Mouse (Mus musculus): ENCODE measurements at regions not wholly inside any gene's neighbourhood (a gene's known extent, or its start where the extent isn't known, plus 50 kb on each side); places are given as distances from the start of the nearest gene placed in this dataset.

DNA sequence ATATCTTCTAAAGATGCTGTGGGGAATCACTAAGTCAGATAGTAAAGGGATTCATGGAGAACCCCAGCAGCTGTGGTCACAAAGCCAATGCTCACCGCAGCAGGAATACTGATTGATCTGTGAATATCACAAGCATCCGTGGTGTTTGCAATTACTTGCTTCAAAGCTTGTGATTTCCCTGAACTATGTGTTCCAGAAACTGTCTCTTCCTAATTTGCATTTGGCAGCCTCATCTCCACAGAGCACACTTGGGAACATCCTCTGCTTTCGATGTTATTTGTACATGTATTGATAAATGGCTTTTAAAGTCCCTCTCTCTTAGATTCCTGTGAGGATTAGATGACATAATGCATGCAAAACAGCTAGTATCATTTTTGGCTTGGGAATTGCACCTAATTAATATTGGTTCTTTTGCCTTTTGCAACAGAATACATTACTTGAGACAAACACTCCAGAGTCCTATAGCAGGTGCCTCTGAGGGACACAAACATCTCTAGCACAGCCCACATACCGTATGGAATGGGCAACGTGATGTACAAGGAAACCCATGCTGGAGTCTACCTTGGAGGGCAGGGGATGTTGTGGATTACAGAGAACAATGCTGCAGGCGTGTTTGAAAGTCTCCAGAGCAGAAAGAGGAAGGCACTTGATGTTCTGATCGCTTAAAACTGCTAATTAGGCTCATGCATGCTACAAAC is 211.0 kb downstream of the Nuak1 start:
- no peak for ATAC-seq (ENCODE audit: insufficient number of reproducible peaks, insufficient read depth, low FRiP score, low read depth)
- Histone ChIP-seq H3K4me1 (ENCODE audit: control insufficient read depth in 2 of 2, insufficient read depth in 2 of 2, low read length in 2 of 2) (peaks cover 11 to 14% of the 10 kb centered on the region in 2 experiments), H3K4me2 (ENCODE audit: low read length) (peak overlapping the region; percentile 53; the same call in 1 of the 2 replicates), H3K36me3 (ENCODE audit: control insufficient read depth, insufficient read depth, low read length) (no peaks in the 10 kb centered on the region), H3K4me3 (ENCODE audit: control insufficient read depth in 1 of 2, insufficient read depth in 1 of 2, low read depth in 1 of 2, low read length in 2 of 2) (no peak overlapping the region), H3K9me3 (ENCODE audit: control insufficient read depth, low read length) (no peaks in the 10 kb centered on the region), H3K27me3 (ENCODE audit: control insufficient read depth, insufficient read depth, low read length) (no peaks in the 10 kb centered on the region), H3K27ac (replicated peaks in 1 of 2; ENCODE audit: control insufficient read depth in 1 of 2, insufficient read depth in 1 of 2, low read depth in 2 of 2, low read length in 2 of 2) (peak overlapping the region; percentile 89 to 92), H3K9ac (ENCODE audit: low read length) (peak overlapping the region; percentile 49; the same call in 1 of the 2 replicates)
- 54% methylated on average over 7 of the region's 7 CpGs for WGBS

- peak overlapping the region; percentile 53 for H3K4me2 ChIP-seq (ENCODE audit: low read length)
- H3K4me3 ChIP-seq (ENCODE audit: control insufficient read depth in 1 of 2, insufficient read depth in 1 of 2, low read depth in 1 of 2, low read length in 2 of 2), result no peak overlapping the region
- no peaks in the 10 kb centered on the region for H3K9me3 ChIP-seq (ENCODE audit: control insufficient read depth, low read length)
- peak overlapping the region; percentile 49; the same call in 1 of the 2 replicates for H3K9ac ChIP-seq (ENCODE audit: low read length)
- H3K4me1 ChIP-seq (ENCODE audit: control insufficient read depth in 2 of 2, insufficient read depth in 2 of 2, low read length in 2 of 2), result peaks cover 11 to 14% of the 10 kb centered on the region in 2 experiments
- H3K27ac ChIP-seq (replicated peaks in 1 of 2; ENCODE audit: control insufficient read depth in 1 of 2, insufficient read depth in 1 of 2, low read depth in 2 of 2, low read length in 2 of 2), result peak overlapping the region; percentile 89 to 93
- no peaks in the 10 kb centered on the region for H3K36me3 ChIP-seq (ENCODE audit: control insufficient read depth, insufficient read depth, low read length)
- WGBS, result 35% methylated on average over 18 of the region's 18 CpGs
- H3K27me3 ChIP-seq (ENCODE audit: control insufficient read depth, insufficient read depth, low read length), result no peaks in the 10 kb centered on the region
- peak; percentile 89 for ATAC-seq (ENCODE audit: insufficient number of reproducible peaks, insufficient read depth, low FRiP score, low read depth)
Observed at GRCm38 (mm10) chr10:84230011-84230781, 210.2 kb downstream of the Nuak1 start.

GRCm38 (mm10) chr10:84235006-84235405 is 205.4 kb downstream of the Nuak1 start:
- Histone ChIP-seq H3K9me3 (ENCODE audit: control insufficient read depth, low read length) (no peaks in the 10 kb centered on the region), H3K27ac (replicated peaks in 1 of 2; ENCODE audit: control insufficient read depth in 1 of 2, insufficient read depth in 1 of 2, low read depth in 2 of 2, low read length in 2 of 2) (no peak overlapping the region), H3K36me3 (ENCODE audit: control insufficient read depth, insufficient read depth, low read length) (no peaks in the 10 kb centered on the region), H3K4me1 (ENCODE audit: control insufficient read depth in 2 of 2, insufficient read depth in 2 of 2, low read length in 2 of 2) (peaks cover 4 to 8% of the 10 kb centered on the region in 2 experiments), H3K27me3 (ENCODE audit: control insufficient read depth, insufficient read depth, low read length) (no peaks in the 10 kb centered on the region), H3K9ac (ENCODE audit: low read length) (no peak overlapping the region), H3K4me3 (ENCODE audit: control insufficient read depth in 1 of 2, insufficient read depth in 1 of 2, low read depth in 1 of 2, low read length in 2 of 2) (no peak overlapping the region), H3K4me2 (ENCODE audit: low read length) (no peak overlapping the region)
- 90% methylated on average over 6 of the region's 6 CpGs for WGBS
- ATAC-seq (ENCODE audit: insufficient number of reproducible peaks, insufficient read depth, low FRiP score, low read depth), result no peak

GRCm38 (mm10) chr10:84236236-84236635 is 204.2 kb downstream of the Nuak1 start:
- peaks cover 0 to 5% of the 10 kb centered on the region in 2 experiments; a peak in 2 of 4 replicates for H3K4me1 ChIP-seq (ENCODE audit: control insufficient read depth in 2 of 2, insufficient read depth in 2 of 2, low read length in 2 of 2)
- no peak overlapping the region for H3K27ac ChIP-seq (replicated peaks in 1 of 2; ENCODE audit: control insufficient read depth in 1 of 2, insufficient read depth in 1 of 2, low read depth in 2 of 2, low read length in 2 of 2)
- H3K4me3 ChIP-seq (ENCODE audit: control insufficient read depth in 1 of 2, insufficient read depth in 1 of 2, low read depth in 1 of 2, low read length in 2 of 2), result no peak overlapping the region
- H3K4me2 ChIP-seq (ENCODE audit: low read length), result no peak overlapping the region
- no peaks in the 10 kb centered on the region for H3K27me3 ChIP-seq (ENCODE audit: control insufficient read depth, insufficient read depth, low read length)
- ATAC-seq (ENCODE audit: insufficient number of reproducible peaks, insufficient read depth, low FRiP score, low read depth), result no peak
- peaks cover 2% of the 10 kb centered on the region; the same call in 1 of the 2 replicates for H3K9me3 ChIP-seq (ENCODE audit: control insufficient read depth, low read length)
- WGBS, result 62% methylated on average over 2 of the region's 2 CpGs
- no peak overlapping the region for H3K9ac ChIP-seq (ENCODE audit: low read length)
- no peaks in the 10 kb centered on the region for H3K36me3 ChIP-seq (ENCODE audit: control insufficient read depth, insufficient read depth, low read length)

DNA sequence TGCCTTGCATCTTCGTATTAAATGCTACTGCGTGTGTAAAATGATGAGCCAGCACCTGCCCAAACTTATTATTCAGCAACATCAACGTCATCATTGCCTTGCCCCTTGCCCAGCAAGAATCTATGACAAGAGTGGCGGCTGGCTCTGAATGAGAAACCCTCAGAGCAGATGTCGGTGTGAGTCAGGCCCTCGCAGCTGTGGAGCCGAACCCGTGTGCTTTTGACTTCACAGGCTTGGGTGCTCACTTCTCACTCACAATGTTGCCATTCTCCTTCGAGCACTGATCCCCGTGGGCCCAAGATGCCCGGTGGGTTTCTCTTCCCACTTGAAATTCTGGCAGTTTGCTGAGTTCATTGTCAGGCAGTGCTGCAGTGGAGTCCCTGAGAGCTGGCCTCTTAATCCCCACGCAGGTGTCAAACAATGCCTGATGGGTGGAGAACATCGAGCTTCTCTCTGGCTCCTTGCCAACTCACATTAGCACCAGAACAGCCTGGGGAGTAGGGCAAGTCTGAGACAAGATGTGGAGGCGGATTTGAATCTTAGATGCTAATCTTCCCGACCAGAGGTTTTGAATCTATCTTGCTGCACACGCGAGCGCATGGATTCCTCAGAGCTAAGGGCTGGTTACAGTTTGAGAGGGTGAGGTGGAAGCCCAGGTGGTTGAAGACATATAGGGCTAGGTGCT is 202.0 kb downstream of the Nuak1 start:
- H3K9ac ChIP-seq (ENCODE audit: low read length), result no peak overlapping the region
- WGBS, result 69% methylated on average over 18 of the region's 18 CpGs

GRCm38 (mm10) chr10:84243283-84243682 is 197.1 kb downstream of the Nuak1 start:
- Histone ChIP-seq H3K4me2 (ENCODE audit: low read length) (no peak overlapping the region), H3K4me1 (ENCODE audit: control insufficient read depth in 2 of 2, insufficient read depth in 2 of 2, low read length in 2 of 2) (peaks cover 0 to 5% of the 10 kb centered on the region in 2 experiments; a peak in 2 of 4 replicates), H3K27ac (replicated peaks in 1 of 2; ENCODE audit: control insufficient read depth in 1 of 2, insufficient read depth in 1 of 2, low read depth in 2 of 2, low read length in 2 of 2) (no peak overlapping the region), H3K9ac (ENCODE audit: low read length) (no peak overlapping the region), H3K4me3 (ENCODE audit: control insufficient read depth in 1 of 2, insufficient read depth in 1 of 2, low read depth in 1 of 2, low read length in 2 of 2) (no peak overlapping the region), H3K9me3 (ENCODE audit: control insufficient read depth, low read length) (peaks cover 16% of the 10 kb centered on the region), H3K36me3 (ENCODE audit: control insufficient read depth, insufficient read depth, low read length) (no peaks in the 10 kb centered on the region), H3K27me3 (ENCODE audit: control insufficient read depth, insufficient read depth, low read length) (no peaks in the 10 kb centered on the region)
- ATAC-seq (ENCODE audit: insufficient number of reproducible peaks, insufficient read depth, low FRiP score, low read depth), result no peak
- 87% methylated on average over 5 of the region's 5 CpGs for WGBS

More for the DNA sequence above, 202.0 kb downstream of the Nuak1 start:
- Histone ChIP-seq H3K36me3 (ENCODE audit: control insufficient read depth, insufficient read depth, low read length) (no peaks in the 10 kb centered on the region), H3K9me3 (ENCODE audit: control insufficient read depth, low read length) (peaks cover 16% of the 10 kb centered on the region), H3K4me3 (ENCODE audit: control insufficient read depth in 1 of 2, insufficient read depth in 1 of 2, low read depth in 1 of 2, low read length in 2 of 2) (no peak overlapping the region), H3K4me2 (ENCODE audit: low read length) (no peak overlapping the region), H3K27ac (replicated peaks in 1 of 2; ENCODE audit: control insufficient read depth in 1 of 2, insufficient read depth in 1 of 2, low read depth in 2 of 2, low read length in 2 of 2) (no peak overlapping the region), H3K4me1 (ENCODE audit: control insufficient read depth in 2 of 2, insufficient read depth in 2 of 2, low read length in 2 of 2) (peaks cover 0 to 5% of the 10 kb centered on the region in 2 experiments; a peak in 2 of 4 replicates), H3K27me3 (ENCODE audit: control insufficient read depth, insufficient read depth, low read length) (no peaks in the 10 kb centered on the region)
- ATAC-seq (ENCODE audit: insufficient number of reproducible peaks, insufficient read depth, low FRiP score, low read depth), result no peak

DNA sequence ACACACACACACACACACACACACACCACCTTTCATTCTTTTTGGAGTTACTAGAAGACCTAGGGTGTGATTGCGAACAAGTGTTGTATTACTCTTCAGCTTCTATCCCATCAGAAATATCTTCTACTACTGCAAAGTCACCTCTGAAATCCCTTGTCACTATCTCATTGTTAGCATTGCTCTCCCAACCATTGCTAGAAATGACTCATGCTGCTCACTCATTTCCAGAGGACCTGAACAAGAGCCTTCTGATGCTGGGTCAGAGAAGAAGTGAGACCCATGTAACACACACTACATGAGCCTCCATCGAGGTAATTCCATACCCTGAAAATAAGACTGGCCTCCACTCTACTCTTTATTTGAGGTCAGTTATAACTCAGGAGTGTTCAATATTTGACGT is 191.1 kb downstream of the Nuak1 start:
- Histone ChIP-seq H3K27me3 (ENCODE audit: control insufficient read depth, insufficient read depth, low read length) (no peaks in the 10 kb centered on the region), H3K27ac (replicated peaks in 1 of 2; ENCODE audit: control insufficient read depth in 1 of 2, insufficient read depth in 1 of 2, low read depth in 2 of 2, low read length in 2 of 2) (no peak overlapping the region), H3K9ac (ENCODE audit: low read length) (no peak overlapping the region), H3K36me3 (ENCODE audit: control insufficient read depth, insufficient read depth, low read length) (no peaks in the 10 kb centered on the region), H3K4me2 (ENCODE audit: low read length) (no peak overlapping the region), H3K4me1 (ENCODE audit: control insufficient read depth in 2 of 2, insufficient read depth in 2 of 2, low read length in 2 of 2) (peaks cover 0 to 6% of the 10 kb centered on the region in 2 experiments; a peak in 2 of 4 replicates), H3K4me3 (ENCODE audit: control insufficient read depth in 1 of 2, insufficient read depth in 1 of 2, low read depth in 1 of 2, low read length in 2 of 2) (no peak overlapping the region), H3K9me3 (ENCODE audit: control insufficient read depth, low read length) (no peaks in the 10 kb centered on the region)
- ATAC-seq (ENCODE audit: insufficient number of reproducible peaks, insufficient read depth, low FRiP score, low read depth), result no peak
- WGBS, result 84% methylated on average over 3 of the region's 3 CpGs
